Mouse (Mus musculus) ES-E14 (cell line): ENCODE measurements around the gene Ntm.

Experiments
- CHD2 ChIP-seq: IDR thresholded peaks from 2 replicates; pipeline ENCODE4 v1.6.1; 2014; ENCODE audit warnings: mild to moderate bottlenecking, low read depth, low read length, inconsistent platforms
- HCFC1 ChIP-seq: IDR thresholded peaks from 2 replicates; pipeline ENCODE4 v1.6.1; 2012; ENCODE audit warnings: low read length, inconsistent platforms, borderline replicate concordance; ENCODE audit not compliant: insufficient read depth
- MAFK ChIP-seq: IDR thresholded peaks from 2 replicates; pipeline ENCODE4 v1.6.1; 2014; ENCODE audit warnings: mild to moderate bottlenecking, low read depth, low read length, inconsistent platforms; ENCODE audit not compliant: insufficient read depth
- ZNF384 ChIP-seq: IDR thresholded peaks from 2 replicates; pipeline ENCODE4 v1.6.1; 2012; ENCODE audit warnings: low read depth, low read length, inconsistent platforms

DNA sequence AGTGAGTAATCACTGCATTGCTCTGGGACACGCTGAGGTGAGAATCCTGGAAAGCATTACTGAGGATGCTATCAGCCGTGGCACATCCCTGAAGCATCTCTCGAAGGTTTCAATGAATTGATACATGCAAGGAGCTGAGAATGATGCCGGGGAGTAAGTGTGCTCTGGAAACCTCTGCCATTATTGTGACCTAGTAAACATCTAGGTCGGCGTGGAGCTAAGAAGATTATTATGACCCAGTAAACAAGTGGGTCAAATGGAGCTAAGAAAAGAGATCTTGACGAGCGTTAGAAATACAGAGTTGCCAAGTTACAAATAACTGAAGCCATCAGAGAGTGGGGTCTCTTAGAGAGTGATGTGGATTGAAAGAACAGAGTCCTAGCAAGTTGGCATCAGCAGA, 325.6 kb downstream of the Ntm start:
- no peak for TF ChIP-seq MAFK
- TF ChIP-seq CHD2, result no peak
- TF ChIP-seq HCFC1, result no peak
- no peak for TF ChIP-seq ZNF384
